Mouse (Mus musculus): ENCODE results near the gene Apex1.

- TF ChIP-seq CTCF (IDR thresholded peaks at IDR 0.05; ENCODE audit: low read depth) (no peak), EP300 (optimal IDR thresholded peaks at IDR 0.05) (no peak)
Measured at GRCm38 (mm10) chr14:50929951-50930350, 5.2 kb downstream of the Apex1 start.

Data from stomach, postnatal 0 days (tissue).